Mouse (Mus musculus): Measurements from ENCODE around the gene Olfr1099. TPM values are rescaled to one million over a fixed set of nuclear protein-coding genes. Genes with fewer than 3 reads are reported as not detected.

The Olfr1099 gene
- total RNA-seq (2023; ENCODE audit: inconsistent age) = not detected in 4 replicates

GRCm38 (mm10) chr2:86960593-86960992 is at the start of gene Olfr1099:
Olfr1099 (minus strand) TSS chr2:86960693.

GRCm38 (mm10) chr2:86998098-86998497 is 37.6 kb upstream of the Olfr1099 start, which contains the start of gene Olfr1102:
Olfr1102 (plus strand) TSS chr2:86998398.

GRCm38 (mm10) chr2:86991121-86991520 is 30.6 kb upstream of the Olfr1099 start, which contains the start of gene Olfr1101:
Olfr1101 (minus strand) TSS chr2:86991221.

GRCm38 (mm10) chr2:86979854-86980253 is 19.4 kb upstream of the Olfr1099 start, which contains the start of gene Olfr1100:
Olfr1100 (minus strand) TSS chr2:86979954.

GRCm38 (mm10) chr2:86924445-86924844 is 36.0 kb downstream of the Olfr1099 start, which contains the start of gene Olfr1098:
Olfr1098 (minus strand) TSS chr2:86924545.

Other genes with a start within 250 kb of the Olfr1099 start
- gene Olfr1089, start 227.0 kb downstream of the Olfr1099 start, total RNA-seq (2023; ENCODE audit: inconsistent age) = not detected in 4 replicates
- gene Olfr1090, start 201.7 kb downstream of the Olfr1099 start, total RNA-seq (2023; ENCODE audit: inconsistent age) = not detected in 4 replicates
- gene Olfr1093, start 178.2 kb downstream of the Olfr1099 start, total RNA-seq (2023; ENCODE audit: inconsistent age) = not detected in 4 replicates
- not detected in 4 replicates for gene Olfr141, start 150.7 kb downstream of the Olfr1099 start, total RNA-seq (2023; ENCODE audit: inconsistent age)
- gene Olfr1094, start 136.0 kb downstream of the Olfr1099 start, total RNA-seq (2023; ENCODE audit: inconsistent age) = not detected in 4 replicates
- not detected in 4 replicates for gene Olfr1095, start 109.0 kb downstream of the Olfr1099 start, total RNA-seq (2023; ENCODE audit: inconsistent age)
- gene Gm13723, start 85.9 kb downstream of the Olfr1099 start, total RNA-seq (2023; ENCODE audit: inconsistent age) = not detected in 4 replicates
- gene Olfr1097, start 68.5 kb downstream of the Olfr1099 start, total RNA-seq (2023; ENCODE audit: inconsistent age) = not detected in 4 replicates
- gene Olfr1098, start 36.1 kb downstream of the Olfr1099 start, total RNA-seq (2023; ENCODE audit: inconsistent age) = not detected in 4 replicates
- not detected in 4 replicates for gene Olfr1100, start 19.3 kb upstream of the Olfr1099 start, total RNA-seq (2023; ENCODE audit: inconsistent age)
- gene Olfr1101, start 30.5 kb upstream of the Olfr1099 start, total RNA-seq (2023; ENCODE audit: inconsistent age) = not detected in 4 replicates
- not detected in 4 replicates for gene Olfr1102, start 37.7 kb upstream of the Olfr1099 start, total RNA-seq (2023; ENCODE audit: inconsistent age)
- not detected in 4 replicates for gene Olfr1104, start 66.4 kb upstream of the Olfr1099 start, total RNA-seq (2023; ENCODE audit: inconsistent age)
- gene Olfr1105, start 75.8 kb upstream of the Olfr1099 start, total RNA-seq (2023; ENCODE audit: inconsistent age) = not detected in 4 replicates
- not detected in 4 replicates for gene Olfr1106, start 91.6 kb upstream of the Olfr1099 start, total RNA-seq (2023; ENCODE audit: inconsistent age)
- gene Olfr1107, start 115.1 kb upstream of the Olfr1099 start, total RNA-seq (2023; ENCODE audit: inconsistent age) = not detected in 4 replicates
- not detected in 4 replicates for gene Olfr1109, start 135.3 kb upstream of the Olfr1099 start, total RNA-seq (2023; ENCODE audit: inconsistent age)
- gene Olfr259, start 153.9 kb upstream of the Olfr1099 start, total RNA-seq (2023; ENCODE audit: inconsistent age) = not detected in 4 replicates
- not detected in 4 replicates for gene Olfr1110, start 179.6 kb upstream of the Olfr1099 start, total RNA-seq (2023; ENCODE audit: inconsistent age)
- gene Olfr1111, start 191.9 kb upstream of the Olfr1099 start, total RNA-seq (2023; ENCODE audit: inconsistent age) = not detected in 4 replicates
- not detected in 4 replicates for gene Olfr1112, start 227.1 kb upstream of the Olfr1099 start, total RNA-seq (2023; ENCODE audit: inconsistent age)
- gene Olfr1113, start 248.3 kb upstream of the Olfr1099 start, total RNA-seq (2023; ENCODE audit: inconsistent age) = not detected in 4 replicates